Mouse (Mus musculus) heart, adult 8-10 months (tissue): Measurements from ENCODE around the gene Stpg2. TPM values are rescaled to one million over a fixed set of nuclear protein-coding genes. Genes with fewer than 3 reads are reported as not detected.

ENCODE experiments used
- DNase-seq: peaks from one replicate; pipeline ENCODE4 v3.0.0; 2022; ENCODE audit warnings: low spot score
- total RNA-seq, 4 experiments: library from RNA; stranded (reverse); gene quantifications; 2 replicates each; pipeline ENCODE4 v1.2.4; 2022

Stpg2 gene
- total RNA-seq, 4 experiments from 2014 or later, result not detected

DNA sequence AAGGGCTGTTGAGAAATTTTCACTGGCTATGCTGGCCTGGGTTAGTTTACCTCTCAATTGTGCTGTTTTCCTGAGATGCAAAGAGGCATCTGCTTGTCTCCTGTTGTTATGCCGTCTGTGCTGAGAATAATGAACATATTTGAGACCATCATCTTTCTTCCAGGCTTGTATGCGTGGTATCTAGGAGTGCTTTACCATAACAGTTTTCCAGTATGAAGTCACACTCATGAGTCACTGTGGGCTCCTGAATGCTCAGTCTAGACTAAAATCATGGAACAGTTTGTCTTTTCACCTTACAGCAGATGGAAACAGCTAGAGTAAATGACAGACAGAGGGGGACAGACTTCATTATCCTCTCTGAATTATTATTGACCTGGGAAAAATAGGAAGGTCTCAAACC, 527.7 kb downstream of the Stpg2 start:
- no peak for DNase-seq

DNA sequence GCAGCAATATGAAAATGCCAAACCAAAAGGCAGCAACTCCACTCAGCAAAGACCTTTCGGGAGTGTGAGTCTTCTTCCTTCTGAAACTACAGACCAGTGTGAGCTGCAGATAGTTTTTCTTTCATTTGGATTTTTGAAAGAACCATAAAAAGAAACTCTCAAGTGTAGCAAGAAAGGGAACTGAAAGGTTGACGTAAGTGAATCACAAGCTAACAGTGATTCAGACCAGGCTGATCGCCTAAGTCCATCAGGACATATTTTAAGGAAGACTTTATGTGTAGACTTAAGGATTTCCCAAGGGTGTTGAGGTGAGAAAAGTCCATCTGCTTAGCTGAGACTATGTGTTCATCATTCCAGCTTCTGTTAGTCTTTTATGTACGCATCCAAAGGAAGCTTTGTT, 533.9 kb downstream of the Stpg2 start:
- DNase-seq, result no peak

Other genes with a start within 250 kb of the Stpg2 start
- gene Rap1gds1, start 130.5 kb upstream of the Stpg2 start, total RNA-seq, result 10 to 100 TPM; 24.3 to 28.6 (median 26.1) TPM